Mouse (Mus musculus): ENCODE measurements around the gene Sell. TPM values are rescaled to one million over a fixed set of nuclear protein-coding genes. Genes with fewer than 3 reads are reported as not detected.
"Not testable (repeated sequence)": the region's sequence is repeated elsewhere in the genome, so short reads cannot be mapped to it uniquely, and the experiment has no call there.

Gene Sell
- 0.09 and 0.22 TPM in 2 replicates for polyA plus RNA-seq (2012; rRNA removed)
- 0.21 and 0.62 TPM in 2 replicates for polyA plus RNA-seq (2014; fragmentation: Nextera tagmentation; extraction: Ambion mirVana)

DNA sequence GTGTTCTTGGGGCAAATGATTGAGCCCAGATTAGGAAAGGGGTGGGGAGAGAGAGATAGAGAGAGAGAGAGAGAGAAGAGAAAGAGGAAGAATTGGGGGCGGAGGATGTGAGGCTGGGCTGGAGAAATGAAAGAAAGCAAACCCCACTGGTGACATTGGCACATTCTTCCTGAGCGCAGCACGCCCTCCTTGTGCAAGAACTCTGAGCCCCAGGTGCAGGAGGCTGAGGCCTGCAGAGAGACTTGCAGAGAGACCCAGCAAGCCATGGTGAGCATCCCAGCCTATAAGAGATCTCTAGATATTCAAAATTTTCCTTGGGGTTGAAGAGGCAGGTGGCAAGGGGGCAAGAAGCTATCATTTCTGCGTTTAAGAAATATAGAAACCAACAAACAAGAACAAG, at the start of gene Sell:
Gene Sell, plus strand, starts transcription at position 58 of the 400 bp plus-strand sequence.
- Histone ChIP-seq H3K4me2 (replicated peaks; ENCODE audit: low read depth, low read length, severe bottlenecking) (no peak within 1 kb of the TSS), H3K9me3 (ENCODE audit: control insufficient read depth, low read length) (no peaks in the 10 kb centered on the region), H3K9ac (ENCODE audit: low read depth, low read length, severe bottlenecking) (no peak within 1 kb of the TSS), H3K27ac (replicated peaks; ENCODE audit: low read depth, low read length) (no peak within 1 kb of the TSS), H3K27me3 (ENCODE audit: control insufficient read depth, insufficient read depth, low read length) (no peaks in the 10 kb centered on the region), H3K4me1 (ENCODE audit: control insufficient read depth, insufficient read depth, low read length) (no peaks in the 10 kb centered on the region), H3K4me3 (replicated peaks; ENCODE audit: low read length) (no peak within 1 kb of the TSS), H3K36me3 (ENCODE audit: control insufficient read depth, insufficient read depth, low read length) (no peaks in the 10 kb centered on the region)
- TF ChIP-seq POLR2A (IDR thresholded peaks at IDR 0.05; ENCODE audit: borderline replicate concordance, extremely low read depth, insufficient read depth, insufficient read length), result no peak
- 75% methylated on average over 4 of the region's 4 CpGs for WGBS
- ATAC-seq (ENCODE audit: low FRiP score, low read depth) (no peak), DNase-seq (ENCODE audit: low spot score) (no peak)

DNA sequence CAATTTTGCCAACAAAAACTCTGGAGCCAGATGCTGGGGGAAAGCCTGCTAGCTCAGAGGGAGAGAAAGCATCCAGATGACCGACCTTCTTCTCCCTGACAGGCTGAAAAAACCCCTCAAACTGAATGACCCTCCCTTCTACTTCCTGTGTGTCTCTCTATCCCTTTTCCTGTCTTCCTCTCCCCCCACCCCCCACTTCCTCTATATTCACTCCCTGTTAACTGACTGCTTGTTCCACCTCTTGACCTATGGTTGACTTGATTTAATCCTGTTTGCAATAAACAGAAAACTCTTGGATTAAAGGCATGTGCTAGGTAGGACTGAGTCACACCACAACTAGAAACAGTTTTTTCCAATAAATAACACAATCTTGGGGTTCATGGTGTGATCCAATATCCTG, 47.2 kb upstream of the Sell start:
- Histone ChIP-seq H3K9ac (ENCODE audit: low read depth, low read length, severe bottlenecking) (no peak overlapping the region), H3K4me1 (ENCODE audit: control insufficient read depth, insufficient read depth, low read length) (no peaks in the 10 kb centered on the region), H3K9me3 (ENCODE audit: control insufficient read depth, low read length) (no peaks in the 10 kb centered on the region), H3K4me3 (replicated peaks; ENCODE audit: low read length) (no peak overlapping the region), H3K27me3 (ENCODE audit: control insufficient read depth, insufficient read depth, low read length) (no peaks in the 10 kb centered on the region), H3K4me2 (replicated peaks; ENCODE audit: low read depth, low read length, severe bottlenecking) (no peak overlapping the region), H3K27ac (replicated peaks; ENCODE audit: low read depth, low read length) (no peak overlapping the region), H3K36me3 (ENCODE audit: control insufficient read depth, insufficient read depth, low read length) (no peaks in the 10 kb centered on the region)
- 70% methylated on average over 1 of the region's 1 CpGs for WGBS
- DNase-seq (ENCODE audit: low spot score) (no peak), ATAC-seq (ENCODE audit: low FRiP score, low read depth) (no peak)
- no peak for TF ChIP-seq POLR2A (IDR thresholded peaks at IDR 0.05; ENCODE audit: borderline replicate concordance, extremely low read depth, insufficient read depth, insufficient read length)

DNA sequence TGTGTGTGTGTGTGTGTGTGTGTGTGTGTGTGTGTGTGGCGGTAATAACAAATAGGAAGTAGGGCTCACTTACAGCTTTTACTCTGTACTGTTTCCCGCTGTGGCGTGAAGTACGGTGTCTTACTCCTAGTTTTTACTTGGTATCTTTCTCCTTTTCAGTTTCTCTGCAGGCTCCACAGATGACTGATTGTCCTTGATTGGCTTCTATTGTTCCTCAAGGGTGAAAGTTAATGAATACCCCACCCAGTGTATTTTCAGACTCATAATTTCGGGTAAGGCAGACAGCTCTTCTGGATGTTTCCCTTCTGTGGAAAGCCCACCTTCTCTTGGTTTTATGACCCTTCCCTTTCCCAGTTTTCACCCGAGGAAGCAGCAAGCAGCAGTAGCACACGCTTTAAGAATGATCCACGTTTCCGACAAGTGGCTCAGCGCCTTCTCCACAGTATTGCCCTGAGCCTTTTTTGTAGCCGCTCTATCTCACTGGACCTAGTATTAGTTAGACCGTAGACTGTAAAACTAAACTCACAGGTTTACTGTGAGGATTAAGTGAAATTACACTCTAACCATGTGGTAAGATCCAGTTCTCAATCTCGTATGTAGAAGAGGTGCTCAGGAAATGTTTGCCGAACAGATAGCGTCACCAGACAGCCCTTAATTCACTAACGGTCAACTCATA, 43.4 kb upstream of the Sell start:
- 80% methylated on average over 16 of the region's 16 CpGs for WGBS
- no peak overlapping the region for H3K4me3 ChIP-seq (replicated peaks; ENCODE audit: low read length)
- no peak overlapping the region for H3K9ac ChIP-seq (ENCODE audit: low read depth, low read length, severe bottlenecking)
- H3K27ac ChIP-seq (replicated peaks; ENCODE audit: low read depth, low read length), result no peak overlapping the region
- H3K36me3 ChIP-seq (ENCODE audit: control insufficient read depth, insufficient read depth, low read length), result no peaks in the 10 kb centered on the region
- TF ChIP-seq POLR2A (IDR thresholded peaks at IDR 0.05; ENCODE audit: borderline replicate concordance, extremely low read depth, insufficient read depth, insufficient read length), result no peak
- H3K4me1 ChIP-seq (ENCODE audit: control insufficient read depth, insufficient read depth, low read length), result no peaks in the 10 kb centered on the region
- no peak overlapping the region for H3K4me2 ChIP-seq (replicated peaks; ENCODE audit: low read depth, low read length, severe bottlenecking)
- DNase-seq (ENCODE audit: low spot score) (no peak), ATAC-seq (ENCODE audit: low FRiP score, low read depth) (no peak)
- no peaks in the 10 kb centered on the region for H3K9me3 ChIP-seq (ENCODE audit: control insufficient read depth, low read length)
- H3K27me3 ChIP-seq (ENCODE audit: control insufficient read depth, insufficient read depth, low read length), result no peaks in the 10 kb centered on the region

DNA sequence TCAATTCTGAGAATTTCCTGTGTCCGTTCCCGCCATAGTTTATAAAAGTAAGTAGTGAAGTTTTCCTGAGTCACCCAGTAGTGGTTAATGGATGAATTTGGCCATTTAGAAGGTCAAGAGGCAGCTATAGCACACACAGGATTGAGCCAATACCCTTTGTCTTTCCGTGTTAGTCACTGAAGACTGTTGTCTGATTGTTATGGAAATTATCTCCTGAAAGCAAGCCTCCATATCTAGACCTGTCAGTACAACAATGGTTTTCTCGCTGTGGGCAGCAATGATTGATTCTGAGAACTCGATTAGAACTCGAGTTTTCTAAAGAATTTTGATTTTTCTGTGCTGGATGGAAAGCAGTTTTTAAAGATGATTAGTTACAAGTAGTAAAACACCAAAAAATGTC, 42.0 kb upstream of the Sell start:
- no peaks in the 10 kb centered on the region for H3K27me3 ChIP-seq (ENCODE audit: control insufficient read depth, insufficient read depth, low read length)
- no peak overlapping the region for H3K27ac ChIP-seq (replicated peaks; ENCODE audit: low read depth, low read length)
- no peak for ATAC-seq (ENCODE audit: low FRiP score, low read depth)
- H3K4me2 ChIP-seq (replicated peaks; ENCODE audit: low read depth, low read length, severe bottlenecking), result no peak overlapping the region
- 79% methylated on average over 6 of the region's 6 CpGs for WGBS
- H3K4me3 ChIP-seq (replicated peaks; ENCODE audit: low read length), result no peak overlapping the region
- H3K4me1 ChIP-seq (ENCODE audit: control insufficient read depth, insufficient read depth, low read length), result no peaks in the 10 kb centered on the region
- no peaks in the 10 kb centered on the region for H3K9me3 ChIP-seq (ENCODE audit: control insufficient read depth, low read length)
- no peak for TF ChIP-seq POLR2A (IDR thresholded peaks at IDR 0.05; ENCODE audit: borderline replicate concordance, extremely low read depth, insufficient read depth, insufficient read length)
- no peak for DNase-seq (ENCODE audit: low spot score)
- no peaks in the 10 kb centered on the region for H3K36me3 ChIP-seq (ENCODE audit: control insufficient read depth, insufficient read depth, low read length)
- H3K9ac ChIP-seq (ENCODE audit: low read depth, low read length, severe bottlenecking), result no peak overlapping the region

DNA sequence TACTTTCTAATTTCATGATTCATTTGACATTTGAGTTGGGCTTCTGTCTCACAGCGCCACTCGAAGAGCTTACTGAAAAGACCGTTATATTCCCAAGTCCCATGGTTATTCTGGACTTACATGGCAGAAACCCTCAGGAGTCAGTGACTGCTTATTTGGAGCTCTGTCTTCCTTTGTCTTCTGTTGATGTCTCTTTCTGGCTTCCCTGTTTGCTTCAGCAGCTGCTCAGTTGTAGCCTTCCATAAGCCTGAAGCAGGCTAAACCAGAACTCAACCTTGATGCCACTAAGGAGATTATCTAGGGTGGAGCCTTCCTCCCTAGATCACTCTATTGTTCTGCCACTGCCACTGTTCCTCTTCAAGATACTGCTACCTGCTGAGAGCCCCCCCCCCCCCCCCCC, 41.0 kb upstream of the Sell start:
- not testable (repeated sequence) for H3K27ac ChIP-seq (replicated peaks; ENCODE audit: low read depth, low read length); H3K4me1 ChIP-seq (ENCODE audit: control insufficient read depth, insufficient read depth, low read length); H3K4me2 ChIP-seq (replicated peaks; ENCODE audit: low read depth, low read length, severe bottlenecking); H3K9ac ChIP-seq (ENCODE audit: low read depth, low read length, severe bottlenecking); DNase-seq (ENCODE audit: low spot score); H3K9me3 ChIP-seq (ENCODE audit: control insufficient read depth, low read length); H3K36me3 ChIP-seq (ENCODE audit: control insufficient read depth, insufficient read depth, low read length); H3K27me3 ChIP-seq (ENCODE audit: control insufficient read depth, insufficient read depth, low read length); H3K4me3 ChIP-seq (replicated peaks; ENCODE audit: low read length); ATAC-seq (ENCODE audit: low FRiP score, low read depth)
- 85% methylated on average over 3 of the region's 3 CpGs for WGBS

DNA sequence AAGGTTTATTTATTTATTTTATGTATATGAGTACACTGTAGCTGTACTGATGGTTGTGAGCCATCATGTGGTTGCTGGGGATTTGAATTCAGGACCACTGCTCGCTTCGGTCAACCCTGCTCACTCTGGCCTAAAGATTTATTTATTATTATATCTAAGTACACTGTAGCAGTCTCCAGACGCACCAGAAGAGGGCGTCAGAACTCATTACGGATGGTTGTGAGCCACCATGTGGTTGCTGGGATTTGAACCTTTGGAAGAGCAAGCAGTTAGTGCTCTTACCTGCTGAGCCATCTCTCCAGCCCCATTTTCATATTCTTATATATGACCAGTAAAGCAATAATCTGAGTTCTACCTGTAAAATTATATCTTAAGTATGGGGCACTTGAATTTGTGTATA, 39.7 kb upstream of the Sell start:
- H3K9ac ChIP-seq (ENCODE audit: low read depth, low read length, severe bottlenecking); H3K4me1 ChIP-seq (ENCODE audit: control insufficient read depth, insufficient read depth, low read length); DNase-seq (ENCODE audit: low spot score); H3K27me3 ChIP-seq (ENCODE audit: control insufficient read depth, insufficient read depth, low read length); H3K27ac ChIP-seq (replicated peaks; ENCODE audit: low read depth, low read length); ATAC-seq (ENCODE audit: low FRiP score, low read depth); H3K9me3 ChIP-seq (ENCODE audit: control insufficient read depth, low read length); H3K4me2 ChIP-seq (replicated peaks; ENCODE audit: low read depth, low read length, severe bottlenecking); H3K4me3 ChIP-seq (replicated peaks; ENCODE audit: low read length); H3K36me3 ChIP-seq (ENCODE audit: control insufficient read depth, insufficient read depth, low read length): not testable (repeated sequence)
- WGBS, result 73% methylated on average over 5 of the region's 5 CpGs
